Mouse (Mus musculus): ENCODE results near the gene Hmgcs2.

The Hmgcs2 gene

DNA sequence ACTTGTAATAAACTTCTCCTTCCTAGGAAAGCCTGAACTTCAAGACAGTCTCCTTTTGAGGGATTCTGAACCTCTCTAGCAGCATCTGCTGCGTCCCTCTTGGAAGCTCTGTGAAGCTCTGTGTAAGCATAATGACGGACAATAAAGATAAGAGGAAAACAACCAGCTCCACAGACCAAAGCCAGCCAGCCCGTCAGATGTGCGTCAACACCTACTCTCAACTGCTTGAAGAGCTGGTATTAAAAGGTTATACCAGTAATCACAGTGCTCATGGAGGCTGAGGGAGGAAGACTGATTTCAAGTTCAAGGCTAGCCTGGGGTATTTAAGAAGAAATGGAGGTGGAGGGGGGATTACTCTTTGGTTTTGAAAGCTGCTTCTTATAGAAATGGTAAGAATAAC lies 553 bp upstream of the Hmgcs2 start:
- DNase-seq (ENCODE audit: low spot score in 2 of 2): peak in 1 of 2 experiments; percentile 42

DNA sequence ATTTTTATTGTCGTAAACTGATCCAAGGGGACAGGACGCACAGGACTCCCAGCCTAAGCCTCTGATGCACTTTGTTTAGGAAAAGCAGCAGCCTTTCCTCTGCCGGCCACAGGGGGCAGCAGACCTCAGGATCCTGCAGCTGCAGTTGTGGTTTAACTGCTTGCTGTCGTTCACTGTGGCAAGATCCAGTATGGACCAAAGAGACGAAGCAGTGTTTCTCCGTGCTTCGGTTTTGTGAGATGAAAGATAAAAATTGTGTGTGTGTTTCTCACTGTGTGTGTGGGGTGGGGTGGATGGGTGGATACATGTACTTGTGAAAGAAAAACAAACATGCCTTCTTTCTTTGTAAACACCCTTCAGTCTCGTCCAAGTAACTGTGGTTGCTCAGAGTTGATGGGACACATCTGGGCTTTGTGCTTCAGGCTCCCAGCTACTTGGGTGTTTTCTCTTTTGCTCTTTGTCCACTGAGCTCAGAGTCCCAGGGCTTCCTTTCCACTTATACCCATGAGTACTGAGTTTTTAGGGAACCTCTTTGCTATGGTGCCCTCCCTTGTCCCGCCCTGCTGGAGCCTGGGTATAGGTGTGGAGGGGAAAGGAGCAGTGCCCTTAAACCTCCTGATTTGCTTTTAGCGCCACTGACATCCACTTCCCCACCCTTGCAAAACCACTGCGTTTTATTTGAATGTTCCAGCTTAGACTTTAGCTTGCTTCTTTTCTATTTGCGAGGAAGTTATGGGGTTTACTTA lies 871 bp downstream of the Hmgcs2 start:
- DNase-seq (ENCODE audit: low spot score in 2 of 2): peak in 1 of 2 experiments; percentile 56

DNA sequence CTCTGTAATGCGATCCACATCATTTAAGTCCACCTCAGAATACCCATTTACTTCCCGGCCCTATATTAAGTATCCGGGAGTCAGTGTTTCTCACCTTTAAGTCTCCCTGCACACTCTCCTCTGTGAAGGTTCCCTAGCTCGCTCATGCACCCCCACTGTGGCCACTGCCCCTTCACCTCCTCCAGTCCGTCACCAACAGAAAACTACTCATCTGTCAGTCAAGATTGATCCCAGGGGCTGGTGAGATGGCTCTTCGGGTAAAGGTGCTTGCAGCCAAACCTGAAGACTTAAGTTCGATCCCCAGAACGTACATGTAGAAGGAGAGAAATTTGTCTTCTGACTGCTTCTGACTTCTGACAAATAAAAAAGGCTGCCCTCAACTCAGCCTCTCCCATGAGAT lies 2.2 kb downstream of the Hmgcs2 start:
- DNase-seq (ENCODE audit: low spot score in 2 of 2): no peak

DNA sequence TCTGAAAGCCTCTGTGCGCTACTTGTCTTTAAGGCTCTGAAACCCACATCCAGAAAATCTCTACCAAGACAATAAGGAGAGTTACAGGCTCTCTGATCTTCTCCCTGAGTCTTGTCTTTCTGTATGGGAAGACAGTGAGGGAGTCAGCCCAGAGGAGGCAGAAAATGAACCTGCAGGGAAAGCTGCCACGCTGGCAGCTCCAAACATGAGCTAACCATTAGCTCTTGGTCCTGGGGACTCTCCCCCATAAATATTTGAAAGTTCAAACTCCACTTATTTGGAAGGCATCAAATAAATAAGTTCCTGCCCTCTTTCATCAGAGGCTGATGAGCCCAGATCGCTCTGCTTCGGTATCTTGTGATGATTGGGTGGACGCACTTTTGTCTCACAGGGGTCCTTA lies 3.0 kb downstream of the Hmgcs2 start:
- no peak for DNase-seq (ENCODE audit: low spot score in 2 of 2)

DNA sequence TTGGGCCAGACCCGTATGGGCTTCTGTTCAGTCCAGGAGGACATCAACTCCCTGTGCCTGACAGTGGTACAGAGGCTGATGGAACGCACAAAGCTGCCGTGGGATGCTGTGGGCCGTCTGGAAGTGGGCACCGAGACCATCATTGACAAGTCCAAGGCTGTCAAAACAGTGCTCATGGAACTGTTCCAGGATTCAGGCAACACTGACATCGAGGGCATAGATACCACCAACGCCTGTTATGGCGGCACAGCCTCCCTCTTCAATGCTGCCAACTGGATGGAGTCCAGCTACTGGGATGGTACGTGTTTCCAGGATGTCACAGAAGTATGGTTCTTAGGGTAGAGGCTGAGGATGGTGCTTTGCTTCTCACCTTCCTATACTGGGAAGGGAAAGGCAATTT lies 10.8 kb downstream of the Hmgcs2 start:
- DNase-seq (ENCODE audit: low spot score in 2 of 2): no peak

DNA sequence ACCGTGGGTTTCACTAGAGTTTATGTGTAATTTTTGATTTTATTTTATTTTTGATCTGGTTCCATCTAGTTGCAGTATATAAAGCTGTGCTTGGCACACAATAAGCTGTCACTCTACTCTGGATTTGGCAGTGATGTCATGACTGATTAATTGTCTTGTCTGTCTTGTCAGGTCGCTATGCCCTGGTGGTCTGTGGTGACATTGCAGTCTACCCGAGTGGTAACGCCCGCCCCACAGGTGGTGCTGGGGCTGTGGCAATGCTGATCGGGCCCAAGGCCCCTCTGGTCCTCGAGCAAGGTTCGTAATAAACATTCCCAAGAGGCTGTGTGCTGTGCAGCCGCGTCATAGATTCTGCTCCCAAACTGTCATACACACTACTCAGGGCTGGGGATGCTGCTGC lies 15.7 kb downstream of the Hmgcs2 start:
- no peak for DNase-seq (ENCODE audit: low spot score in 2 of 2)

DNA sequence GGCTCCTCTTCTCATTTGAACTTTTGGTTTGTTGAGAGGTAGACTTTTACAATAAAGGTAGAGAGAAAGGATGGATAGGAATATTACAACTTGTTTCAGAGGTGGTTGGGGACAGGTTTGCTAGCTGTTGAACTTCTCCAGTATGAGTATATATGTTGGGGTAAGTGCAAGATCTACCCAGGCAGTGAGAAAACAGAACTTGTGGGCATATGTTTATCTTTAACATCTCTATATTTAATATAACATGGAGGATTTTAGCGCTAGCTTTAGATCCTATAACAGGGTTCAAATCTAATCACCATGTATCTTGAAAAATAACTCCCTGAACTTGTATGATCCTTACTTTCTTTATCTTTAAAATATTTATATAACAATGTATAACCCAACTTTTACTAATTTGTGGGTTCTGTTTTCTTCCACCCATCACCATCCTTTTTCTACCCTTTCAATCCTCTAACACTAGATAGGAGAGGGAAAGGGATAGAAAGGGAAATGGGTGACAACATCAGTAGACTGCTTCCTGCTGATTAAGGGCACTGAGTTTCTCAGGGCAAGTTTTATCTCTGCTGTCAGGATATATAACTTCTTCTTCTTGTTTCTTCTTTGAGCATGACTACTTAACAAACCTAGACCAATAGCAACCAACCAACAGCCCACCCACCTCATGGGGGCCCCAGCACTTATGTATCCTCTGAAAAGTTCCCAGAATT lies 19.3 kb downstream of the Hmgcs2 start:
- no peak for DNase-seq (ENCODE audit: low spot score in 2 of 2)

DNA sequence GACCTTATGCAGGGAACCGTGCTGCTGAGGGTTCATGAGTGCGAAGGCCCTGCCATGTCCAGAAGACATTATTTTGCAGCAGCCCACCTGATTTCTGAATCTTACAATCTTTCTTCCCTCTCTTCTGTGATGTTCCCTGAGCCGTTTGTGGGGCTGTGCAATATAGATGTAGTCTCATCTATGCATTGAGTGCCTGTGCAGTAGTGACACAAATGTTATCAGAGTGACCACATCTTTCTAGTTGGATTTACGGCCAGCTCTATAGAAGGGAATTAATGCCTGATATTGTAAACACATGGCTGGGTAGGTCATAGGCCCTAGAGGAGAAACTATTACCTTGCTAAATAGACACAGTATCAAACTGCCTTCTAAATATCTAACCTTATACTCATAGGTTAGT lies 20.0 kb downstream of the Hmgcs2 start:
- DNase-seq (ENCODE audit: low spot score in 2 of 2): no peak

DNA sequence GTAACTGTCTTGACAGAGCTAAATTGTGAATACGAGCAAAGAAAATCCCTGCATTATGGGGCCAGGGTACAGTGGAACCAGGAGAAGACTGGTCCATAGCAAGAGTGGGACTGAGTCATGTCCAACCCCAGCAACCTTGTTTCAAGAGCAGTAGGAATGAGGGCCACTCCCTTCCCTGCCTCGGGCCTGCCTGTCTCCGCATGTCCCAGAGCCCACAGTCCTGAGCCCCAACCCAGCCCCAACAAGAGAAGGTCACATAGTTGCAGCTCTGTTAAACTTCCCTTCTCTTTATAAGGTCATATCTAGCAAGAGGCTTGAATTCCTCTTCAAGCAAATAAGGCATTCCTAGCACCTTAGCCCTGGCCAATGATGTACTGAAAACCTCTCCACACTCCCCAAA lies 21.5 kb downstream of the Hmgcs2 start:
- peak in 1 of 2 experiments; percentile 49 for DNase-seq (ENCODE audit: low spot score in 2 of 2)

DNA sequence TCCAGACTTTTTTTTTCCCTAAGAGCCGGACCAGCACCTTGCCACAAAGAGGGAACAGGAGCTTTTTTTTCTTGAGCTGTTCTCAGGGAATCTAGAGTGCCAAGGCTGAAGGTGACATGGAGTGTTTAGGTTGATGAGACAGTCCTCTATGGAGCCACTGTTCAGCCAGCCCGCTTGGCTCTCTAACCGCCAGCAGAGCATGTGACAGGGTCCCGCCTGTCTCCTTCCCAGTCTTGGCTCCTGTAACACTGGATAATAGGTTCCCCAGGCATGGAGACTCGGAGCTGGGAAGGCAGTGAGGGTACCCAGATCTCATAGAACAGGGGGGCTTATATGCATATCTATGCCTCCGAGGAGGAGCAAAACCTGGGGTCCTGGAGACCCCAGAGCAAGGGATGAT lies 28.4 kb downstream of the Hmgcs2 start:
- no peak for DNase-seq (ENCODE audit: low spot score in 2 of 2)

DNA sequence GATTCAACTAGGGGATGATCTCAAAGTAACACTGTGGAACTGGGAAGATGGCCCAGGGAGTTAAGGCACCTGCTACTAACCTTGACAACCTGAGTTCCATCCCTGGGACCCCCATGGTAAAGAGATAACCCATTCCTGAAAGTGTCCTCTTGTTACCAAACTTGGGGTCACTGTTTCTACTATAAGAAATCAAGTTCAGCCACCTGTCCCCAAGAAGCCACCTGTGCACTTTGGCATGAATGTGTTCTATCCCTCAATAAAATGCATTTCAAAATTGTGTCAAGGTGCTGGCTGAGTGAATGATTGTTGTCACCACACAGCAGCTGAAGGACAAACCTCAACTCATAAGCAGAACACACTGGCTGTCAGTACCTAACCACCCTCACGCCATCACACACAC lies 30.2 kb downstream of the Hmgcs2 start:
- DNase-seq (ENCODE audit: low spot score in 2 of 2): no peak

DNA sequence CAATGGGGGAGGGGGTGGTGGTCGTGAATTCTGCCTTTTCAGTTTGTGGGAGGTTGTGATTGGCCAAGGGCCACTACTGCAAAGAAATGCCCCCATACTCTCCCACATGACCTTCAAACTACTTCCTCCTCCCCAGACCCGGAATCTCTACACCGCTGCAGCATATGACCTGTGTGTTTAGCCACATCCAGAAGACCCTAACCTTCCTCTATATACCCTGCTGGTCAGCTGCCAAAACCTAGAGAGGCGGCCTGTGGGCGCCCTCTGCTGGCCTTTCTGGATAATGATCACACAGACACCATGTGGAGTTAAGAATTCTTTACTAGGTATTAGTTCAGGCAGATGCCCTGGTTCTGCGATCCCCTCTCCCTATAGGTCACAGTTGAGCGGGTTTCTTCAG lies 32.6 kb downstream of the Hmgcs2 start:
- DNase-seq (ENCODE audit: low spot score in 2 of 2): peak; percentile 16 to 47

DNA sequence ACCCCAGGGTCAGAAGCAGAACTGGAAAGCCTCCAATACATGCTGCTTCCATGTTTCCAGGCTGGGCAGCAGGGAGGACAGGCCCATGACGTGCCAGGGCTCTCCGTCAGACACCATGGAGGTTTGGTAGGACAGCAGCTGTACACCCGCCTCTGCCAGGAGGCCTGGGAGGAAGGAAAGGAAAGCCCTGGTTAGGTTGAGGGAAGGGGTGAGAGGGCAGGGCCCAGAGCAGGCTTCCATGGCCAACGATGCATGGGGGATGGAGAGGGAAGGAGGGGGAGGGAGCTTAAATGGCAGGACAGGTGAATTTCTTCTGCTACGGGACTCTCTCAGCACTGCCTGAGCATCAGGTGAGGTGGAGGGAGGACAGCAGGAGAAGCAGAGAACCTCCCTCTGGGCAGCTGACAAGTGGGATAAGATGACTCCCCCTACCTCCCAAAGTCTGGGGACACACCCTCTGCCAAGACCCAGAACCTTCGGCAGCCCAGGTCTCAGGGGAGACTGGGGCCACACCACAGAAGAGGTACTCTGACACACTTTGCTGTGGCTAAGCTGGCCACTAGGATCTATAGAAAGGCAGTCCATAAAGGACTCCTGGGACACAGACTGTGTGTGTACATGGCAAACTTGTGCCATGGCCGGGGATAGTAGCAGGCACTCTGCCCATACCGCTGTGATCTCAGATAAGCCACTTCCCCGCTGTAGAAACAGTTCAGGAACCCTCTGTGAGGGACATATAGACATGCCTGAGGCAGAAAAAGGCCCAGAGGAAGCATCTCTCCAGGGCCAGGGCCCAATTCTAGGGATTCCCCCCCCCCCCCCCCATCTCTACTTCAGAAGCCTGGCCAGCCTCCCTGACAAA lies 33.3 kb downstream of the Hmgcs2 start:
- no peak for DNase-seq (ENCODE audit: low spot score in 2 of 2)

DNA sequence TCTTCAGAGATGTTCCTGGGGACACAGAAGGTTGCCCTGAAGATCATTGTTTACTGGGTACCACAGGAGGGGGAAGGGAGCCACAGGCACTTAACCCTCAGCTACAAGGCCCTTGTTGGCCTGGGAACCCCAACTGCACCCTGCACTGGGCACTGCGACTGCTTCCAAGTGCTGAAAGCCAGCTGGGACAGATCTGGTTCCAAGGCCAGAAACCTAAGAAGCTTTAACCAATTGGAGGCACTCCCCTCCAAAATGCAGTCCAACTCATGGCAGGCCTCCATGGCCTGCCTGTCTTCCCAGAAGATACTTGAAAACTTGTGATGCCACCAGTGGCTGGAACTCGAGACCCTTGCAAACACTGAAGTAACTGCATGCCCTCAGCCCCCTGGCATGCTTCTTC lies 34.9 kb downstream of the Hmgcs2 start:
- DNase-seq (ENCODE audit: low spot score in 2 of 2): no peak

DNA sequence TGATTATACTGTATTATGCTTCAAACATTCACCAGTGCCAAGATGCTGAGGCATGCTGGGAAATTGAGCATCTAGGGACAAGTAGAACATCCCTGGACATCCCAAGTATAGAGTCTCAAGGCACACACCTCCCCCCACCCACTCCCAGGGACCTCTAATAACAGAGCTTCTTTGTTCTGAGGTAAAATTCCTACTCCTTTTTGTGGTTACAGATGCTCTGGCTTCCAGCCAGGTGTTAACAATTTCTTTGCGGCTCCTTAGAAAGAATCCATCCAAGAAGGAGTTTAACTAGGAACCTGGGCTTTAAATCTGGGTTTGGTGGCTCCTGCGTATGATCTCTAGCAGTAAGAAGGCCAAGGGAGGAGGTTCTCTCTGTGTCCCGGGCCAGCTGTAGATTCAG lies 36.9 kb downstream of the Hmgcs2 start:
- no peak for DNase-seq (ENCODE audit: low spot score in 2 of 2)

DNA sequence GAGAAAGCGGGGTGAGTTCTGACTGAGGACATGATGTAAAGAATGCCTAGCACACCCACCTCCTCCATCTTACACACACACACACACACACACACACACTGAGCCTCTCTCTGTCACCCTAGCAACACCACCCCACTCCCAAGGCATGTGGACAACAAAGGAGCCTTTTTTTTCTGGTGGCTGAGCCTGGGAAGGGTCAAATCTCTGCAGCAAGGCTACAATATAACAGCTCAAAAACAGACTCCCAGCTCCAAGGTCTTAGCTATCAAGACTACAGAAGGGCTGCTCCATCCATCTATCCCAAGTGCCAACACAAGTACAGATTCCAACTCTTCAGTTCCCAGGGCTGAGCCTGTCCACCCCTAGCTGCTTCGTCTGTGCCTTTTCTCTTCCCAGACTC lies 39.0 kb downstream of the Hmgcs2 start:
- DNase-seq (ENCODE audit: low spot score in 2 of 2): no peak

DNA sequence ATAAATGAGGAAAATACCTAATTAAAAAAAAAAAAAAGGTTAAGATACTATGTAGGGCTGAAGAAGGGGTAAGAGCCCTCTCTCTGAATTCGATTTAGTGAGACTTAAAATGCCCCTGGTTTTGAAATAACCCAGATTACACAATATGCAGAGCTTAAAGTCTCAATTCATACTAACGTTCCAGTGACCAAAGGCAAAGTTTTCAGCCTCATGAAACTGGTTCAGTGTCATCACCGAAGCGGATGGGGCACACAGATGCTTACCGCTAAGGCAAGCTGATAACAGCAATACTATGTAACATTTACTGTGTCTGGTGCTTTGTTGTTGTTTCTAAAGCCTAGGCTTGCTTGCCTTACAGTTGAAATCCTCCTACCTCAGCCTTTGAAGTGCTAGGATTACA lies 42.0 kb downstream of the Hmgcs2 start:
- DNase-seq (ENCODE audit: low spot score in 2 of 2): no peak

DNA sequence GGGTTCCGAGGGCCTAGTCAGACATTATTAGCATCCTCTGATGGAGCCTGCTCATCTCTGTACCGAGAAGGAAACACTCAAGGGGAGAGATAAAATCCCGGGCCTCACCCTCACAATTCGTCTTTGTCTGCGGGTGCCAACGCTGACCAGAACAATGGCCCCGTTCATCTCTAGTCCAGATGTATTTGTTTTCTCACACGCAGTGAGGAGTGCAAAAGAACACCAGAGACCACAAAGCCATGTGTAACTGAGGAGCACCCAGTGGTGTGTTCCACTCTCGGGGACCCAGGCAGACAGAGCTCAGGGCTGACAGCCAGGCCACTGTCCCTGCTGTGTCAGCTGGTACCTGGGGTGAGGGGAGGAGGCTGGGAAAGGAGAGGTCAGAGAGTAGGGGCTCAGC lies 44.0 kb downstream of the Hmgcs2 start:
- DNase-seq (ENCODE audit: low spot score in 2 of 2): no peak

DNA sequence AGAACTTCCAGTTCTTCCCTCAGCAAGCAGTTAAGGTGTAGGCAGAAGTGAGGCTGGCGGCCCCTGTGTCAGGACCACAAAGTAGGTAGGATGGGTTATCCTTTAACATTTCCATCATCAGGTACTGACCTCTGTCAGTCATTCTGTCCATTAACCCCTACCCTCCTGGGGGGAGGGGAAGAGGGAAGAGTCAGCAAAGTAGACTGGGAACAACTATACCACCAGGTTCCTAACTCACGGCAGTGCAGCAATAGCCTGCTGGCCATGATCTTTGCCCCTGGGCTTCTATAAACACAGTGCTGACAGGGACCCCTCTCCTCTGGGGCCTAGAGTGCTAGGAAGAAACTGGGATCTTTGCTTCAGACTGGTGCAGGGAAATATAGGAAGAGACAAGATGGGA lies 53.8 kb downstream of the Hmgcs2 start:
- DNase-seq (ENCODE audit: low spot score in 2 of 2): no peak

DNA sequence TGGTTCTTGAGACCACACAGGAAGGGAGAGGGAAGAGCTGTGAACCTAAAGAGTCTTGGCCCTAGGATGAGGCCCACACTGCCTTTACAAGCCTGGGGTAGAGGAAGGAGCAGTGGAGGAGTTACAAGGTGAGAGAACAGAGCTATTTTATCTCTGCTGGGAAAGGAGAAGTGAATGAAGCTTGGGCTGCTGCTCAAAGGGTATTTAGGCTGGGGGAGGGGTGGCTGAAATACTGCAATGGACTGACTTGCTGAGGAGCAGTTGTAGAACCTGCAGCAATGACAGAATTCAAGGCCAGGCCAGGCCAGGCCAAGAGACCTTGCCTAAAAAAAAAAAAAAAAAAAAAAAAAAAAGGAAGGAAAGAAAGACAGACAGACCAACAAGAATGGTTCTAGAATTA lies 55.1 kb downstream of the Hmgcs2 start:
- no peak for DNase-seq (ENCODE audit: low spot score in 2 of 2)

DNA sequence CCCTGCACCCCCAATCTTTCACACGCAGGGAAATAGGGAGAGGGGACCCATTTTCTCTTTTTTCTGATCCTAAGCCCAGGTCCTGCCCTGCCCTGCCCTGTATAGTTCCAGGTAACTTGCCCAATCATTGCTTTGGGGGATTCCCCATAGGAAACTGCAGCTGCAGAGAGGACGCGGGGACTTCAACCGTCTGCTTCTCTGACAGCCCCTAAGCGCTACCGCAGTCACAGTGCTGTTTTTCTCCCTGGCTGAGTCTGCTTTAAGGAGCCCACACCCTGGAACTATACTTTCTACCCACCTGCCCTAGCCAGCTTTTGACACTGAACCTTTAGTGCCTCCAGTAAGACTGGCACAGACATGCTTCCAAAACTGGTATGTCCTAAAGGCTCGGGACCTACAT lies 55.7 kb downstream of the Hmgcs2 start:
- DNase-seq (ENCODE audit: low spot score in 2 of 2): no peak
